Mouse (Mus musculus) Patski (cell line): ENCODE data around the gene Mettl1. TPM values are rescaled to one million over a fixed set of nuclear protein-coding genes. Genes with fewer than 3 reads are reported as not detected.

Experiments
- ATAC-seq: fragments of 100-300 bp; one replicate; pipeline ENCODE4 v1.8.0; 2021
- CTCF ChIA-PET: fragments of 350-600 bp; sonication (Branson Sonifier 250); formaldehyde crosslinking; loops from one replicate; lab custom pipeline; 2022; ENCODE audit warnings: inconsistent platforms; lab: Charles Lee
- POLR2A ChIA-PET: fragments of 350-600 bp; sonication (Branson Sonifier 250); formaldehyde crosslinking; loops from one replicate; lab custom pipeline; 2022; ENCODE audit warnings: antibody characterized with exemption, inconsistent platforms; lab: Charles Lee
- DNase-seq: peaks from one replicate; pipeline ENCODE4 v3.0.0-alpha.2; 2011; ENCODE audit warnings: low read depth, low spot score
- H3K27me3 ChIP-seq: fragments of 371-371 bp; one replicate; pipeline ENCODE4 v1.5.1; 2021
- CTCF ChIP-seq: fragments of 100-300 bp; IDR thresholded peaks from one replicate; pipeline ENCODE4 v1.5.1; 2021
- in situ Hi-C: fragments of 300-500 bp; cut with MboI; formaldehyde crosslinking; loops from 3 replicates; pipeline ENCODE4 v1.11.1; 2018; ENCODE audit warnings: low pct_unique_long_range_greater_than_20kb, mixed read lengths
- polyA plus RNA-seq: library from polyadenylated mRNA; unstranded; gene quantifications from one replicate; pipeline ENCODE4 v1.2.3, GENCODE M21; 2021

Mettl1 gene
- polyA plus RNA-seq, 1 experiment from 2014 or later = 15.8 TPM

DNA sequence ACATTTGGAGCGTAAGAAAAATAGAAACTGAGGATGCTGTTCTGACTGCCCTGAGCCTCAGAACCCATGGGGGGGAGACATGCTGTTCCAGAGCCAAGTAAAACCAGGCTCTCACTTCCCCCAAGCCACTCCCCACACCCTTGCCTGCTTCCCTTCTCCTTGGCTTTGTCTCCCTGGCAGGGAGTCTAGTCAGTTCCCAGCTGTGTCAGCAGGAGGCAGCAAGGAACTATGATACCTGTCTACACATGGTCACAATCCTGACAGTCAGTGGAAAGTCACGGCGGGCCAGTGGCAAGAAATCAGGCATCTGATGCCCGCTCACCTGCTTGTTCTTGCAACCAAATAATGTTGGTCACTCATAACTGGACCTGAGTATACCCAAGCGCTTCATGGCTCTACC lies 24.7 kb upstream of the Mettl1 start:
- POLR2A ChIA-PET = no interaction called here
- in situ Hi-C loops = no loop called here
- no peak for DNase-seq

DNA sequence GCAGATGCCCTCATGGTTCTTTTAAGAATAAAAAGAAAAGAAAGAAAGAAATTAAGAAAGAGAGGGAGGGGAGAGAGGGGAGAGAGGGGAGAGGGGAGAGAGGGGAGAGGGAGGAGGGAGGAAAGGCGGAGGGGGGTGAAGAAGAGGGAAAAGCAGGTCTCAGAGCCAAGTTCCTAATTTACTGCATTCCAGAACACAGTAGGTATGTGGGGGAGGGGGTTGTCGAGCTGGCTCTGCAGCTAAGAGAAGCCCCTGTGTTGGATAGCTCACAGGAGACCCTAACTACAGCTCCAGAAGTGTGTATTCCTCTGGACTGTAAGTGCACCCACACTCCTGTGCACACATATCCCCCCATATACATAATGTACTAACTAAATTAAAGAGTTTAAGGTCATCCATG lies 24.1 kb upstream of the Mettl1 start:
- ChIA-PET CTCF (interaction anchor here (1.1 to 1.7 kb wide), 4 partner anchors 11 to 15 kb away, joined by 3 to 5 read pairs (median 3); no protein-coding TSS in a partner anchor), POLR2A (no interaction called here)
- in situ Hi-C loops = no loop called here
- ATAC-seq (no peak), DNase-seq (no peak)
- no peak for TF ChIP-seq CTCF
- H3K27me3 ChIP-seq = no peaks in the 10 kb centered on the region

More for the DNA sequence above, 24.7 kb upstream of the Mettl1 start:
- CTCF ChIA-PET = interaction anchor here (1.7 kb wide), 1 partner anchor 11 kb away, joined by 5 read pairs; no protein-coding TSS in a partner anchor
- no peak for ATAC-seq
- no peaks in the 10 kb centered on the region for H3K27me3 ChIP-seq
- TF ChIP-seq CTCF = no peak

DNA sequence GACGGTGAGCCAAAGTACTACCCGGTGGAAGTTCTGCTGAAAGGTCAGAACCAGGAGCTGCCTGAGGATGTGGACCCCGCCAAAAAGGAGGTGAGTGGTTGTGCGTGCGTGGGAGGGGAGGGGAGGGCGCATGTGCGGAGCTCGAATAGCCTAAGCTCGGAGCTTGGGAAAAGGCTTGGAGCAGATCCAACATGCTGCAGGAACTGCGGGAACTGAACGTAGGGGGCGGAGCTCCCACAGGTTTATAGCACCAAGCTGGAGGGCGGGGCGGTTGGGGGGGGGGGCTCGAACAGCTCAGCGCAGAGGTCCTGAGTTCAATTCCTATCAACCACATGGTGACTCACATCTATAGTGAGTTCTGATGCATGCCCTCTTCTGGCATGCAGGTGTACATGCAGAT lies 22.8 kb upstream of the Mettl1 start:
- DNase-seq (no peak), ATAC-seq (no peak)
- H3K27me3 ChIP-seq = no peaks in the 10 kb centered on the region
- ChIA-PET POLR2A (interaction anchor here (0.9 kb wide), 1 partner anchor 9 kb away, joined by 4 read pairs; no protein-coding TSS in a partner anchor), CTCF (interaction anchor here (1.4 to 1.6 kb wide), 2 partner anchors 12 to 17 kb away, joined by 3 read pairs; no protein-coding TSS in a partner anchor)
- TF ChIP-seq CTCF = no peak
- in situ Hi-C loops = no loop called here

DNA sequence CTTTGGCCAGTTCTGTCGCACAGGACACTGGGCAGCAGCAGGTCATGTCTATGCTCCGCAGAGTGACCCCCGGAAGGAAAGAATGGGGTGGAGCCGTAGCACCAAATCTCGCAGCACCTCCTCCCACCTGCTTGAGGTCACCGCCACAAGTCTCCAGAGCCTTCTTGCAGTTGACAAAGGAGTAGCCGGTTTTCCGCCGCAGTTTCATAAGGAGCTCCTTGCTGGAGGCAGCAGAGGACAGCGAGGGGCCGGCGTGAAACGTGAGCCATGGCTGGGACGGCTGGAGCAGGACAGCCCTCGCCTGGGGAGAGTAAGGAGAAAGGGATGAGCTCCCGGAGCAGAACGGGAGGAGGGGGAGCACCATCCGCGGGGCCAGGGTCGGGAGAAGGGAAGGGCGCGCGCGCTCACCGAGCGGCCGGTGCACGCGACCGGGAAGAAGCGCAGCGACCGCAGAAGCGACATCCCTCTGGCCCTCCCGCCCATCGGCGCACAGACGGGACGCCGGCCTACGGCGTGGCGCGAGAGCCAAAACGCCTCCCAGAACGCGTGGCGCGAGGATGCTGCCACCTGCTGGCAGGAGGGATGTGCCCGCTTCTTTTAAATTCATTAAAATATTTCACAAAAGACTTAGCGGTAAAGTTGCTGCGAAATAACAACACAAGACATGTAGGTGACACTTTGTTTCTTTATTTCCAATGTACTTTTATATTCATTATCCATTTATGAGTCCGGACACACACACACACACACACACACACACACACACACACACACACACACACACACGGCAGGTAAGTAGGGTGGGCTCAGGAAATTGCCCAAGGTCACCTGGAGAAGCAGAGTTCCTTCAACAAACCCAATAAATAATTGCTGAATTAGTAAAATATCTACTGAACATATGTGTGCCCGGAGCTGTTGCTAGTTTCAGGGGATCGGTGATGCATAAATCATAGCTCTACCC lies 10.6 kb upstream of the Mettl1 start, which contains the start of gene Tsfm:
Tsfm (minus strand) TSS at position 505 of the 961 bp plus-strand sequence.
- in situ Hi-C loops = loop anchor here (10.0 kb wide), 1 partner anchor 116 kb away; no protein-coding TSS in a partner anchor
- H3K27me3 ChIP-seq = no peaks in the 10 kb centered on the region
- peak; percentile 75 for ATAC-seq
- CTCF ChIA-PET = interaction anchor here (0.7 to 2.9 kb wide), 17 partner anchors 9 to 128 kb away, joined by 3 to 14 read pairs (median 4); partner anchors contain the start of genes Eef1akmt3 and Mettl1
- POLR2A ChIA-PET = interaction anchor here (1.0 to 3.9 kb wide), 4 partner anchors 11 to 115 kb away, joined by 3 to 19 read pairs (median 3); partner anchors contain the start of genes Eef1akmt3 and Mettl1
- peak; percentile 43 for DNase-seq
- peak; percentile 99 for TF ChIP-seq CTCF

DNA sequence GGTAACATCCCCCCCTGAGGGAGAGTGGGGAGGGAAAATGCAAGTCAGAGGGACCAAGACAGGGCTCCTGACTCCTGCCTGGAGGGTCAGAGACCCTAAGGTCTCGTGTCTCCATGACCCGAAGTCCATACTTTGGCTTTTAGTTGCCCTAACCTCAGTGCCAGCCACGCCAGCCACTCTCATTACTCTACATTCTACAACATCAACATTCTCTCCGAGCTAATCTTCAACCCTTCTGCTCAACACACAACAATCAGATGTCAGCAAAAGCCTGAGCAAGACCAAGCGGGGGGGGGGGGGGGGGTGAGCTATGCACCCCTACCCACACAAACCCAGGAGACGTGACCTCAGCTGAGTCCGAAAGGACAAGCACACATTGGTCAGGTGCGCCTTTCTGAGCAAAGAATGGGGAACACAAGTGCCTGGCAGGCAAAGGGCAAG lies 7.9 kb upstream of the Mettl1 start:
- in situ Hi-C loops = loop anchor here (10.0 kb wide), 1 partner anchor 119 kb away; no protein-coding TSS in a partner anchor
- ChIA-PET CTCF (no interaction called here), POLR2A (no interaction called here)
- ATAC-seq (no peak), DNase-seq (no peak)
- no peak for TF ChIP-seq CTCF
- H3K27me3 ChIP-seq = no peaks in the 10 kb centered on the region

DNA sequence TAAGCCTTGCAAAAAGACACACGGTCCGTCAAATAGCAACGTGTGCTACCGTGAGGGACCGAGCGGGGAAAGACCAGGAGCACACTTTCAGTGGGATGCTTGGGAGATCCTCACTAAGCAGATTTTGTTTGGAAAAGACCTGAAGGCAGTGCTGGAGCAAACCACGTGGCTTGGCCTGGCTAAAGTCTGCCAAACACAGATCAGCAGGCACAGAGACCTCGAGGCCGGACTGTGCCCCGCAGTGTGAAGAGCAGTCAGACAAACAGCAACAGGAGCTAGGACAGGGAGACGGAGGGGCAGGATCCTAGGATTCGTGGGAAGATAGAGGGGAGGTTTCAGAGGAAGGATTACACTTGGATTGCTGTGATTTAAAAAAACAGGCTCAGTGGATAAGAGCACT lies 4.9 kb upstream of the Mettl1 start:
- CTCF ChIA-PET = interaction anchor here (0.6 kb wide), 1 partner anchor 118 kb away, joined by 3 read pairs; no protein-coding TSS in a partner anchor
- POLR2A ChIA-PET = no interaction called here
- ATAC-seq = no peak
- in situ Hi-C loops = loop anchor here (10.0 kb wide), 1 partner anchor 121 kb away; no protein-coding TSS in a partner anchor
- TF ChIP-seq CTCF = no peak
- no peaks in the 10 kb centered on the region for H3K27me3 ChIP-seq
- no peak for DNase-seq

DNA sequence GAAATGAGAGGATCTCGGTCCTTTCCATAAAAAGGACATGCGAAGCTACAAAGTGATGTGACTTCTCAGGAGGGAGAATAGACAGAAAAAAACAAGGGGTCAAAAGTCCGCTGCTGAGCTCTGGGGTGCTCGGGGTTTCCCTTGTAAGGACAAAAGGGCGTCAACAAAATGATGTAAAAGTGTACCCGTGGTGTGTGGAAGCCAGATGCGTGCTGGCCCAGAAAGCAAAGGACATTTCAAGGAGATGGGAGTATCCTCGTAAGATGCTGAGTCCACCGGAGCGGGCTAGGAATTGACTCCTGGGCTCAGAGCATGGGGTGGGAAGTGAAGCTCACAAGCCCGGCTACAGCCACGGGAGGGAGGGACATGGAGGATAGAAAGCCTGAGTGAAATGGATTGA lies 3.6 kb upstream of the Mettl1 start:
- in situ Hi-C loops = loop anchor here (10.0 kb wide), 1 partner anchor 123 kb away; no protein-coding TSS in a partner anchor
- ChIA-PET POLR2A (no interaction called here), CTCF (no interaction called here)
- ATAC-seq (no peak), DNase-seq (no peak)
- no peaks in the 10 kb centered on the region for H3K27me3 ChIP-seq
- TF ChIP-seq CTCF = no peak

DNA sequence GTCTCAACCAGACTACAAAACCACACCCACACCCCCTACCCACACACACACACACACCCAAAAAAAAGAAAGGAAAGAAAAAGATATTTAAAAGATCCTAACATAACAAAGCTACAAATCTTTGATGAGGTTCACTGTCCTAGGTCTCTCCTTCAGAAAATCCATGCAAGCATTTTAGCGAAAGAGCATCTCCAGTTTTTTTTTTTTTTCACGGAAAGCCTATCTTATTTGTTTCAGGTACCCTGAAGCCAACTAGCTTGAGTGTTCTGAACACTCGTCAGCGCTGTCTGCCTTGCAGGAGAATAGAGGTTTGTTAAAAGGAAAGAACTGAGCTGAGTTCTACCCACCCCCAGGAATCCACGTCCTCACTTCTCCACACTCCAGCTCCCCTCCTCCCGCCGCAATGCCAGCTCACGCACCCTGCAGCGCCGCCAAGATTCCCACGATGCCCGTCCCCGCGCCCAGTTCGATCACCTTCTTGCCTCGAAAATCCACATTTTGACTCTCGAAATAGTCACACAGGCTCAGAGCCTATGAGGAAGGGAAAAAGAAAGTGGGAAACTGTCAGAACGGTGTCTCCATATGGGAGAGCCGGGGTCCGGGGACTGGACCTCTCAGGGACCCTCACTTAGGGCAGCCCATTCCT lies 522 bp upstream of the Mettl1 start:
- ATAC-seq (no peak), DNase-seq (no peak)
- H3K27me3 ChIP-seq = no peaks in the 10 kb centered on the region
- ChIA-PET POLR2A (interaction anchor here (0.9 to 2.8 kb wide), 5 partner anchors 11 to 121 kb away, joined by 3 to 19 read pairs (median 4); partner anchors contain the start of genes Tsfm and Tspan31), CTCF (interaction anchor here (1.1 to 2.6 kb wide), 4 partner anchors 9 to 122 kb away, joined by 3 to 13 read pairs (median 6); no protein-coding TSS in a partner anchor)
- no peak for TF ChIP-seq CTCF
- in situ Hi-C loops = no loop called here

DNA sequence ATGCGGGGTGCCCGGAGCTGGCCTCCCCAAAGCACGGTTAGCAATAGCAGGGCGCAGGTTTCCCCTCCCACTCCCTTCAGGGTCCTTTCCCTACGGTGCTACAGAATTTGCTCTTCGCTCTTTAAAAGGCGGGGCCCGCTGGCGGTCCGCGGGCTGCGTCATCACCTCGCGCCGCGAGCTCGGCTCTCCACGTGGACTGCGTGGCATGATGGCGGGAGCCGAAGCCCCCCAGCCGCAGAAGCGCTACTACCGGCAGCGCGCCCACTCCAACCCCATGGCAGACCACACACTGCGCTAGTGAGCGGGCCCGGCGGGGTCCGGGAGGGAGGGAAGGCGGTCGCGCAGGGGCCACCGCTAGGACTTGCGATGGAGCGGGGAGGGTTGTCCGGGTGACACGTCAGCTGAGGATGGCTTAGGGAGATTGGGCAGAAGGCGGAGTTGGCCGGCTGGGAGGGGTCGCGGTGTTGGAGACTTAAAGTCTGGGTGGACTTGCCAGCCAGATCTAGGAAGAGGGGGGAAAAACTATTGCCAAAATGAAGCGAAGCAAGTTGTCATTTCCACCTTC lies 642 bp downstream of the Mettl1 start:
- CTCF ChIA-PET = interaction anchor here (1.6 to 2.6 kb wide), 2 partner anchors 10 to 16 kb away, joined by 8 to 13 read pairs; no protein-coding TSS in a partner anchor
- ATAC-seq = peak; percentile 66
- DNase-seq = no peak
- H3K27me3 ChIP-seq = no peaks in the 10 kb centered on the region
- in situ Hi-C loops = no loop called here
- POLR2A ChIA-PET = interaction anchor here (0.9 to 2.8 kb wide), 6 partner anchors 12 to 122 kb away, joined by 3 to 19 read pairs (median 4); partner anchors contain the start of genes Tsfm and Tspan31
- TF ChIP-seq CTCF = no peak
